Mouse (Mus musculus) layer of hippocampus, adult 9-11 months (tissue): ENCODE measurements around the gene Klkb1.

ENCODE experiments used
- DNase-seq: peaks from one replicate; pipeline ENCODE4 v3.0.0; 2022

The Klkb1 gene

DNA sequence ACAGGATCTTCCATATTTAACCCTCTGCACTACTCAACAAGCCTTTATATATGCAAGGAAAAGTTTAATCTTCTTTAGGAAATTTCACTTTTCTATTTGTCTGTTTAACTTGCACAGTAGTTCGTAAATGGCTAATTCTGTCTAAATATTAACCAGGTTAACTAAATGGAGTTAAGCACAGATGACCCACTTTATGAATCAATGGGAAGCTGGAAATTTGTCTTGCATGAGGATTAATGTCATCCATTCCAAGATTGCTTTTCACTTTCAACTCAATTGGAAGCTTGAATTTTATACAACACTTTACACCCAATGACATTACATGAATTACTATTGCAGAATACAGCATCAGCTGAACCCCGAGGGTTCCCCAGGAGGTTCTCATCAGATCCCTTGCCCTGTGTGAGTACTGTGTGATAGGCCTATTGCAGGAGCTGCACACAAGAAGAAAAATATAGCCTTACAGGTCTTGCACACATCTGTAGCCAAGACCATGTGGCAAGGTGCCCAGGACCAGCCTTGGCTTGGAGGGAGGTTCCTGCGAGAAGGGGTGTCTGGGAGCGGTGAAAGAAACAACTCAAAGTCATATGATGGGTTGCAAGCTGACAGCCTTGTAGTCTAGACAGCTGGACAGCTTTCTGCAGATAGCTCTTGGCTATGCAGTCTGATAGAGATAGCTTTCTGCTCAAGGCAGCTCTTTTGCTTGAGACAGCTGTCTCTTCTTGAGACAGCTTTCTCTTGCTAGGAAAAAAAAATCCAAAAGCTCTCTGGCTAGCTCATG lies 26.9 kb downstream of the Klkb1 start:
- DNase-seq, result no peak

DNA sequence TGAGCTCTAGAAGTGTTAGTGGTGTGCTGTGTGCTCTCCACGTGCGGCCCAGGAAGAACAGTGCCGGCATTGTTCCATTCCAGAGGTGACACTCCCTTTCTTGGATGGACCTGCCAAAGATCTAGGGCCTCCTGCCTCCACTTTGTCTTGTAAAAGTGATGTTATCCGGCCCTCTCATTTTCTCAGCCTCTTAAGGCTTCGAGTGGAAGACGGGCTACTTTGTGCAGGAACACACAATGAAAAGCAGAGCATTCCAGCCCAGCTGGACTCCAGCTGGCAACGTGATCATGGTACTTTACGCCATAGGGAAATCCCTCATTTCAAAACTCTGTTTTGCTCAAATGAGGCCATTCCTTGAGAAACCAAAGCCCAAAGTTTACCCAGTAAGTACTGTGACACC lies 27.7 kb downstream of the Klkb1 start:
- DNase-seq, result no peak

DNA sequence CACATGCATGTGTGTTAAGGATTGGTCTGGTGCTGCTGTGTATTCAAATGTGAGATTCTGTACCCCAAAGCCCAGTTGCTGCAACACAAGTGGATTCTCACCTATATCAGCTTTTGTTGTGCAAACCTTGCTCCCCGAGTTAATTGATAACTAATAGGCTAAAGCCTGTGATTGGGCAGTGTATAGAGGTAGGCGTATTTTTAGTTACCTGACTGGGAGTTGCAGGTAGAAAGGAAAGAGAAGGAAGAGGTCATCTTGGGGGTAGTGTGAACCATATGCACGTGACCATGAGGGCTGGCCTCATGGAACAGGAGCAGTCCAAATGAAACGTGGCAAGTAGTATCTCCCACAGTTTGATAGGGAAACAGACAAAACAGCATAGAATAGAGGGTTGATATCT lies 29.7 kb downstream of the Klkb1 start:
- DNase-seq, result no peak

DNA sequence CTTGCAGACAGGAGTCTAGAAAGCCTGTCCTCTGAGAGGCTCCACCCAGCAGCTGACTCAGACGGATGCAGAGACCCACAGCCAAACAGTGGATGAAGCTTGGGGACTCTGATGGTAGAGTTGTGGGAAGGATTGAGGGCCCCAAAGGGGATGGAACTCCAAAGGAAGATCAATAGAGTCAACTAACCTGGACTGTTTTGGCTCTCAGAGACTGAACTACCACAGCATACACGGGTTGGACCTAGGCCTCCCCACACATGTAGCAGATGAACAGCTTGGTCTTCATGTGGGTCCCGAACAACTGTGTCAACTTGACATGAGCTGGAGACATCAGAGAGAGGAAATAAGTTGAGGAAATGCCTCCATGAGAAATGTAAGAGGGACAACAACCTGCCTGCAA lies 31.8 kb downstream of the Klkb1 start:
- no peak for DNase-seq

DNA sequence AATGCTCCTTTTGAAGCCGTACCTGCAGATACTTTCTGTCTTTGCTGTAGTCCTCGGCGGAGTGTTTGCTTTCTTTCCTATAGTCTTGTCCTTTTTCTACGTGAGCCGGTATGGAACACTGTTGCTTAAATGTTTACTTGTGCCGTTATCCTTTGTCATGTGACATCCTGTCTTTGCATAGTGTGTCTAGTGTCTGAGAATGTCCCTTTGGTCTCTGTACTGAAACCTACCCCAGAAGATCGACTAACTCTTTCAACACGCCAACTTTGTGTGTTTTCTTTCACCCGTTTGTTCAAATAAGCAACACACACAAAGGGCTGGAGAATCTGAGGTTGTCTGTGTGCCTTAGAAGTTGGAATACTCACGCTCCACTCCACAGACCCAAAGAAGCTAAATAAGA lies 32.7 kb downstream of the Klkb1 start, which contains the start of gene F11:
TSS of gene F11 (minus strand) at position 112 of the 400 bp plus-strand sequence.
- DNase-seq, result no peak

DNA sequence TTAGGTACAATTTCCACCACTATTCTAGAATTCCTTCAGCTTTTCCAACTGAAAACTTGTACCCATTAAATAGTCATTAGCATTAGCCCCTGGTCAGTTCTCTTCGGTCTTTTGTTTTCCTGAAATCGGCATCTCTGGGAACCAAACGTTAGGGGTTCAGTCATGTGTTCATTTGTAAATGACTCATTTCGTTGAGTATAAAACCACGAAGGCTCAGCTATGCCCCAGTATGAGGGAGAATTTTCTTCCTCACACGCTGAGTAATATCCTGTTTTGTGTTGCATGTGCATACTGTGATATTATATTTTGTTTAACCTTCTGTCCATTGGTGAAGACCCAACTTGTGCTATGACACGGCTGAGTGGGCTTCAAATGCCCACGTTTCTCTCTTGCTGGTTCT lies 36.2 kb downstream of the Klkb1 start:
- no peak for DNase-seq

DNA sequence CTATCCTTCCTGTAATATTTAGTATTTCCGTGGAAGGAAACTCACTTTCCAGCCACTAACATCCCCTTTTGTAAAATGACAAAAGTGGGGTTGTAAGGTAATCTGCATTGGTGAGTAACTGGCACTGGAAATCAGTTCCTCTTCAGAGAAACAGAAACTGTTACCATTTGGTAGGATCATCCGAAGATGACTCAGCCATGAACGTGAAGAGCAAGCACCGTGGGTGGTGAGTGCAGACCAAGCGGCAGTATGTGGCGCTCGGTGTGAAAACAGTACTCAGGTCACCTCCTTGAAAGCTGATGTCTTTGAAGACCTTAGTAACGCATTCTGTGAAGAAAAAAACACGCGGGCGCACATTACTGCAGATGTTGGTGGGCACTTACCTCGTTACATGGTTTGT lies 39.6 kb downstream of the Klkb1 start:
- DNase-seq, result no peak

DNA sequence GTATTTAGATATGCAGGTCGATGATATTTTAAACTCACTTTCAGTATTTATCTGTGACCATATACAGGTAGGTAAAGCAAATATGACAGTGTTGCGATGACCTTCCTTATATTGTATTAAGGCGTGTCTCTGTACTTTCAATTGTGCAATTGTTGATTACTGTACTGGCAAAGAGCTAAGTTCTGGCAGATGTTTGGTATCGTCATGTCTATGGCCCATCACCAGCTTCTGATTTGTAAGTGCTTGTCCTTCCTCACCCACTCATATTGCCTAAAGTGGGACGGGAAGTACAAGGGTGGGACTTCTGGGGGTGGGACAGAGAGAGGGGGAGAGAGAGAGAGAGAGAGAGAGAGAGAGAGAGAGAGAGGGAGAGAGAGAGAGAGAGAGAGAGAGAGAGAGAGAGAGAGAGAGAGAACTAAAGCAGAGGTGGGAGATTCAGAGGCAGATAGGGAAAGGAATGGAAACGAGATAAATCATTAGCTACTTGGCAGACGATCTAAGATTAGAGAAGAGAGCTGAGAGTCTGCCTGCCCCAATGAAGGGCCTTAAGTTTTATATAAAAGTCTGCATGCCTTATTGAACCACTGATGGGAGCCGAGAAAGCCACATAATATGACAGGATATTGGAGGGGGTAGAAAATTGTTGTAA lies 40.3 kb downstream of the Klkb1 start:
- DNase-seq, result no peak

DNA sequence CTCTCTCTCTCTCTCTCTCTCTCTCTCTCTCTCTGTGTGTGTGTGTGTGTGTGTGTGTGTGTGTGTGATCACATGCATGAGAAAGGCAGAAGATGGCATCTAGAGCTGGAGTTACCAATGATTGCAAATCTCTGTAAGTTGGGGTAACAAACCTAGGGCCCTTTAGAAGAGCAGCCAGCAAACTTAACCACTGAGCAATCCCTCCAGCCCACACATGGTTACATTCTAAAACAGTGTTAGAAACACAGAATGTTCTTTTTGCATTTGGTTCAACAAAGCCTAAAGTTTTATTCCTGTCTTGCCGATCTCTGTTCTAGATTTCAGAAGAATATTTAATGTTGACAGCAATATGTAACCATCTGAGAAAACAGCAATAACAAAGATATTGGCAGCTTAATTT lies 41.1 kb downstream of the Klkb1 start:
- DNase-seq, result no peak

DNA sequence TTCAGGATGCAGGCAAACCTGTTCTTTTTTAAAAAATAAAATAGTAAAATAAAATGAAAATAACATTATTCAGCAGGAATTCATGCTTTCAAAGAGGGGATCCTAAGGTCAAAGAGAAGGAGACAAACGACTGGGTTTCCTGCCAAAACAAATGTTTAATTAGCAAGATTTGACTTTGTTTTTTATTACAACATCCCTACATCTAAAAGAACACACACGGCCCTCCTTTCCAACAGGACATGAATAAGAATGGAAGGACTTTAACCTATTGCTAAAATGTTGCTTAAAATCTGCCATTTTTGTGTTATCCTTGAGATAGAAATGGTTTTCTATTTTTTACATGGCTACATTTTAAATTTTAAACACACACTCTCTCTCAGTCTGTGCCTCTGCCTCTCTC lies 41.5 kb downstream of the Klkb1 start:
- no peak for DNase-seq

DNA sequence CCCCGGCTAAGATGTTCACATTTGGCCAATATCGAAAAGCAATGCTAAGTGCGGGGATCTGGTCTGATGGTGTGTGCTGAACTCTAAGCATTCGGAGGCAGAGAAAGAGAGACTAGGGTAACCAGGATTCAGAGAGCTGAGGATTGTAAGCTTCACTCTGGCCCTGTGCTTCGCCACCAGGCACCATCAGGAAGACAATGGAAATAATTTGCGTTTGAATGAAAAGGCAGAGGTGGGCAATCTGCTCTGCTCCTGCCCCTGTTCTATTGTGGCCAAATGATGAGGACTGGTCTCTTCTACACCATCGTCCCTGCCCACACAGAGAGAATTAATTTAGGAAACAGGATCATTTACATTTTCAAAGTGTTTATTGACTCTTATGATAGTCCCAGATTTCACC lies 48.4 kb downstream of the Klkb1 start:
- DNase-seq, result no peak

DNA sequence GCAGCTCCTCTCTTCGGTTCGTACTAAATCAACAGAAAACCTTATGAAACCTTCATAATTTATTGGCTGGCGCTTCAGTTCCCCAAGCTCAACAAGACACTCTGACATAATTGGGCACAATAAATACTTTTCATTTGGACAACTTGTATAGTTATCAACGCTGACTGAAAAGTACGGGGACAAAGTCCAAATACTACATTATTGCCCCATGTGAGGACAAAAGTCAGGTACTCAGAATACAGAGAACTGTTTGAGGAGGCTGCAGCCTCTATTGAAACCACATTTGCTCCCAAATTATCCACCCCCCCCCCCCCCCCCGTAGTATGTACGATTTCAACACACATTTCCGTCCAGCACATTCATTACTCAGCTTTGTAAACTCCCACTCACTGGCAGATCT lies 55.3 kb downstream of the Klkb1 start:
- DNase-seq, result no peak

DNA sequence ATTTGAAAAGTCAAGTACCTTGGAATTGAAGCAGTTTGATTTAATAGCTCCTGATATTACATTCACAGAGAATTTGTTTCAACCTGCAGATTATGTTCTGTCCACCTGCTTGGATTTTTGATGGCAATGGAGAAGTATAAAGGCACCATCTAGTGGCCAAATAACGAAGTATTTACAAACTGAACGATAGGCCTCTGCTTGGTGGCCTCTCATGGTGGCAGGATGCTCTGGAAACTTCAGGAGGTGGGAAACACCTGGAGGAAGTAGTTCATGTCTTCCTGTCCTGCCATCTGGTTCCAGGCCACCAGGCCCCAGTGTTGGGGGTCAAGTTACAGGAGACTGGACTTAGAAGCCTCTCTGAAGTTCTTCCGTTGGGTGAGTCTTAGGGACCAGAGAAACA lies 56.4 kb downstream of the Klkb1 start:
- peak; percentile 23 for DNase-seq

DNA sequence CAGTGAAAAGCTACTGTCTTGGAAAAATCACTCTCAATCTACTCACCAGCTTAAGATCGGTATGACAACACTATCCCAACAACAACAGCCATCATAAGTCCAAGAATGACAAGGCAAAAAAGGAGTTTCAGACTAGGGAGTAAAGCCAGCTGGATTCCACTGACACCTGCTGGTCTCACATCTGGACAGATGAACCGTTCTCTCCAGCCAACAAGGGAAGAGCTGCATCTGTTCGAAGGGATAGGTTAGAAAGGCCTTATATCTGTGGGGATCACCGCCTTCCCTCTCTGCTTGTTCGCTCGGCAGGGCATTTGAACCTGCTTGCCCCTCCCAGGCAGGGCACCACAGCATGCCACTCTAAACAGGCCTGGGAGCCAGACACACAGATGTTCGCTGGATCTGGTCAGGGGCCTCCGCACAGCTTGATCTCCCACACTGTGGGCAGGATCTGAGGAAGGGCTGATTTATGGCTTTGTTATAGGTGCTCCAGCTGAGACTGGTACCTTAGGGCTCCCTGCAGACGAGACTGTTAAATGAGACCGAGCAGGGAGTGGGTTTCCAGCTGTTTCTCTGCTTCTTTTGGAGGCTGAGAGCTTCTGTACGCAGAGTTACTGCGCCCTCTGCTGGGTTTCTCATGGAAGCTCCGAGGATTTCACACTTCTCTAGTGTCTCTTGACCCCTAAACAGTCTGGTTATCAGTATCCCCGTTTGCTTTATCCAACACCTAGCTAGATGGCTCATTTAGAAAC lies 58.3 kb downstream of the Klkb1 start:
- DNase-seq, result peak; percentile 11

DNA sequence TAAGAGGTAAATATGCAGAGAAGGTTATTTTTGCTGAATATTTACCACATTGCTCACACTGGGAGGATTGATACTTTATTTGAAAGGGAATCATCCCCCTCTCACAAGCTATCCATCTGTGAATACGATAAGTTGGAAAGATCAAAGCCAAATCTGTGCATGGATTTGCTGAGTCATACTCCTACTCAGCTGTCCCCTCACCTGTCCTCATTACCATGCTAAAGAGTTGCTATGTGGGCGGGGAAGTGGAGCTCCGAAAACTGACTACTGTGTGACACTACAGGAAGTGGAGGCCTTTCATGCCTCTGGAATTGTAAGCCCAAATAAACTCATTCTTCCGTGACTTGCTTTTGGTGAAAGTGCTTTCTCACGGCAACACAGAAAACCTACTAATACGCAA lies 59.4 kb downstream of the Klkb1 start:
- peak; percentile 5 for DNase-seq

DNA sequence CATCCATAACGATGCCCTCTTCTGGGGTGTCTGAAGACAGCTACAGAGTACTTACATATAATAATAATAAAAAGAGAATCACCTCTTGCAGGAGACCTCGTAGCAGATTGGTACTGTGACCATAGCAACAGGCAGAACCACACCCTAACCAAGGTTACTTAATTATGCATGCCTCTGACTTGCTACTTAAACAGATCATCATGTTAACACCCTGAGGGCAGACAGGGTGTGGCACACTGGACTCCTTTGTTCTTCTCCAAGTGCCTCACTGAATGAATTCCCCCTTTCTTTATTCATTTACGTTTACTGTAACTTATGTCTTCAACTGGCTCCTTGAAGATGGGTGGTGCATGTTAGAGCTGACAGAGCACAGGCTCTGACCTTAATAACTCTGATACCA lies 61.4 kb downstream of the Klkb1 start:
- DNase-seq, result no peak
